Mouse (Mus musculus): ENCODE data around the gene Nat8f1.
"Not testable (repeated sequence)": the region's sequence is repeated elsewhere in the genome, so short reads cannot be mapped to it uniquely, and the experiment has no call there.

DNA sequence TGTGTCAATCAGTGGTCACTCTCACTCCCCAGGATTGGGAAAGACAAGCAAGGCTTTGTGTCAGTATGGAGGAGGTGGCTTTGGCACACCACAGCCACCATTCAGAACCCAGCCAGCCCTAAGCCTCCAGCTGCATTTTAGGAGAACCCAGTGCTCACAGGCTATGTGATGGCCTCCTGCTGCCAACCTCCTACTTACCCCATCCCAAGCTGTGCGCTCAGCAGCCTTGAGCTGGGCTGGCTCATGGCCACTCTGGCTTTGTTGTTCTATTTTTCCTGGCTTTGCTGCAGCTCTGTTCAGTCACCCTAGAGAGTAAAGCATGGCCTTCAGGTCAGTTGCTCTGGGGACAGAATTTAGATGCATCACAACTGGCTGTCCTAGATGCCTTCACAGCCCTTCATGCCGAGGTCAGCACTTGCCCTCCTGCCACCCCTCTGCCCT lies 8.6 kb downstream of the Nat8f1 start:
- not testable (repeated sequence) for TF ChIP-seq CTCF (IDR thresholded peaks at IDR 0.05; ENCODE audit: borderline replicate concordance, insufficient read depth, low read length); POLR2A (IDR thresholded peaks at IDR 0.05; ENCODE audit: low read depth, low read length)
